8 mouse cellular contexts compared by ENCODE assay signal in genomic region chr9:21090972-21091706, GRCm38 (mm10). TPM values are rescaled to one million over a fixed set of nuclear protein-coding genes. Genes with fewer than 3 reads are reported as not detected.
DNase-seq lines count a peak whose midpoint lies in the region; ATAC-seq and TF ChIP-seq lines count a peak whose summit lies in the region.

No protein-coding gene starts in this region.

- H3K79me2 ChIP-seq in CH12.LX (replicated peaks; ENCODE audit: control insufficient read depth, extremely low read depth, insufficient read depth, poor library complexity, severe bottlenecking), result peaks cover 51% of the 10 kb centered on the region

- ATAC-seq in frontal cortex, adult (ENCODE audit: low TSS enrichment), result peak; percentile 3; the same call in 1 of the 2 replicates
- peak; percentile 15; the same call in 1 of the 2 replicates for ATAC-seq in erythroid progenitor cell, adult 5-6 weeks (replicated peaks; ENCODE audit: low FRiP score, poor library complexity, severe bottlenecking)
- no peak; the same call in 1 of the 2 replicates for ATAC-seq in limb, embryonic 14.5 days (ENCODE audit: low FRiP score, low read depth)

- H3K4me3 ChIP-seq in CH12.LX (replicated peaks in 1 of 3; ENCODE audit: low read depth in 2 of 3, low read length in 2 of 3, poor library complexity in 1 of 3), result peak overlapping the region; percentile 78 to 92 (median 85)
- peak overlapping the region; percentile 76 for H3K4me3 ChIP-seq in limb, embryonic 14.5 days (replicated peaks; ENCODE audit: low read length)

- no peak for TF ChIP-seq CTCF in CH12.LX (conservative IDR thresholded peaks at IDR 0.05 in 1 of 2, IDR thresholded peaks at IDR 0.05 in 1 of 2; ENCODE audit: low read depth in 2 of 2, low read length in 2 of 2)

- TF ChIP-seq EP300 in CH12.LX (IDR thresholded peaks at IDR 0.05; ENCODE audit: low read length), result no peak

- peak overlapping the region; percentile 95 for H3K27ac ChIP-seq in CH12.LX (ENCODE audit: insufficient read depth, low read depth)
- H3K27ac ChIP-seq in limb, embryonic 14.5 days (replicated peaks; ENCODE audit: low read depth, low read length), result peak overlapping the region; percentile 89

- TF ChIP-seq POLR2A in CH12.LX (IDR thresholded peaks at IDR 0.05; ENCODE audit: low read depth, low read length), result no peak
- TF ChIP-seq POLR2A in limb, embryonic 14.5 days (IDR thresholded peaks at IDR 0.05; ENCODE audit: borderline replicate concordance, extremely low read depth, insufficient read depth, insufficient read length), result no peak

- intact Hi-C loops in left cerebral cortex, postnatal 4 days (cut with DNase I), result no loop called here

- peak overlapping the region; percentile 96 for H3K9ac ChIP-seq in CH12.LX (ENCODE audit: insufficient read depth, low read depth)
- peak overlapping the region; percentile 86 for H3K9ac ChIP-seq in limb, embryonic 14.5 days (ENCODE audit: low read depth, low read length, severe bottlenecking)

- H3K4me2 ChIP-seq in CH12.LX (ENCODE audit: insufficient read depth, low read depth, poor library complexity, severe bottlenecking), result peak overlapping the region; percentile 63
- H3K4me2 ChIP-seq in limb, embryonic 14.5 days (replicated peaks; ENCODE audit: low read depth, low read length, severe bottlenecking), result peak overlapping the region; percentile 82

- H3K27me3 ChIP-seq in CH12.LX (replicated peaks), result no peaks in the 10 kb centered on the region
- H3K27me3 ChIP-seq in limb, embryonic 14.5 days (ENCODE audit: control insufficient read depth, insufficient read depth, low read length), result no peaks in the 10 kb centered on the region

- DNase-seq in frontal cortex, postnatal 25 days (ENCODE audit: low spot score in 2 of 2), result no peak
- no peak for DNase-seq in CH12.LX (ENCODE audit: extremely low read depth)
- no peak for DNase-seq in limb, embryonic 14.5 days (ENCODE audit: low spot score)
- peak; percentile 2 for DNase-seq in retina, embryonic 14.5 days (ENCODE audit: low spot score)
- DNase-seq in left cerebral cortex, postnatal 4 days, result no peak
- no peak for DNase-seq in lung, adult 18-20 months

- WGBS in limb, embryonic 14.5 days, result 3% methylated on average over 24 of the region's 24 CpGs

- TF ChIP-seq RAD21 in CH12.LX (IDR thresholded peaks at IDR 0.05; ENCODE audit: low read depth, low read length), result no peak

- dilution Hi-C loops in CH12.LX (cut with MboI; ENCODE audit: extremely low pct_ligation_motif_present, extremely low pct_unique_long_range_greater_than_20kb, low sequenced_read_pairs), result no loop called here

- H3K9me3 ChIP-seq in CH12.LX (replicated peaks; ENCODE audit: low read length), result no peaks in the 10 kb centered on the region
- H3K9me3 ChIP-seq in limb, embryonic 14.5 days (ENCODE audit: control insufficient read depth, low read length), result no peaks in the 10 kb centered on the region

- peaks cover 48 to 67% of the 10 kb centered on the region in 2 experiments for H3K36me3 ChIP-seq in CH12.LX (replicated peaks in 1 of 2; ENCODE audit: control insufficient read depth in 1 of 2, insufficient read depth in 1 of 2, low read length in 1 of 2)
- peaks cover 42% of the 10 kb centered on the region for H3K36me3 ChIP-seq in limb, embryonic 14.5 days (ENCODE audit: control insufficient read depth, insufficient read depth, low read length)

- H3K4me1 ChIP-seq in CH12.LX (ENCODE audit: control insufficient read depth in 1 of 2, insufficient read depth in 2 of 2), result peaks cover 9 to 46% of the 10 kb centered on the region in 2 experiments
- H3K4me1 ChIP-seq in limb, embryonic 14.5 days (ENCODE audit: control insufficient read depth, insufficient read depth, low read length), result peaks cover 5% of the 10 kb centered on the region; the same call in 1 of the 2 replicates

- in situ Hi-C loops in CH12.LX (cut with MboI; ENCODE audit: low pct_ligation_motif_present, low pct_unique_long_range_greater_than_20kb, low sequenced_read_pairs), result loop anchor here (5.0 kb wide), 1 partner anchor 41 kb away; the partner anchor contains the start of gene Tyk2

TF ChIP-seq in CH12.LX, 34 proteins besides CTCF, POLR2A, EP300 and RAD21:
- TF ChIP-seq ELF1 (IDR thresholded peaks at IDR 0.05; ENCODE audit: low read depth, low read length) (peak; percentile 57; the same call in 1 of the 2 replicates), MXI1 (IDR thresholded peaks at IDR 0.05; ENCODE audit: low read depth, low read length) (no peak)

RNA-seq across cellular contexts. Expression of gene Gm38431, which starts 0.7 kb away (rescaled TPM):
- total RNA-seq in CH12.LX (2012; rRNA removed) (20.6 and 30.5 TPM in 2 replicates), CH12.LX (2014; rRNA removed) (0.26 and 1.1 TPM in 2 replicates)
- polyA plus RNA-seq in CH12.LX (2012; ENCODE audit: insufficient read length, low read depth), result 7.1 and 9.8 TPM in 2 replicates
- 30.6 and 34.0 TPM in 2 replicates for total RNA-seq in erythroid progenitor cell, adult 5-6 weeks (2015; ENCODE audit: low replicate concordance)
- total RNA-seq in erythroid progenitor cell, adult 5-6 weeks (2017; ENCODE audit: low replicate concordance), result 4.2 TPM in 1 of 2 replicates, not detected in the other
- polyA plus RNA-seq in limb, embryonic 14.5 days (2012; rRNA removed), result 5.3 and 5.9 TPM in 2 replicates
- polyA plus RNA-seq in limb, embryonic 14.5 days (2014; fragmentation: Nextera tagmentation; extraction: Ambion mirVana), result 1.6 and 2.6 TPM in 2 replicates
- total RNA-seq in left cerebral cortex, postnatal 4 days (2021), result 1 to 10 TPM; 3.3 to 4.1 TPM

RNA-seq across cellular contexts. Expression of gene Raver1, which starts 0.7 kb away (rescaled TPM):
- total RNA-seq in CH12.LX (2012; rRNA removed), result 30.8 and 31.3 TPM in 2 replicates
- total RNA-seq in CH12.LX (2014; rRNA removed), result 16.0 and 18.9 TPM in 2 replicates
- polyA plus RNA-seq in CH12.LX (2012; ENCODE audit: insufficient read length, low read depth), result 77.9 and 101 TPM in 2 replicates
- total RNA-seq in erythroid progenitor cell, adult 5-6 weeks (2015; ENCODE audit: low replicate concordance), result 18.4 and 23.4 TPM in 2 replicates
- 21.1 and 32.5 TPM in 2 replicates for total RNA-seq in erythroid progenitor cell, adult 5-6 weeks (2017; ENCODE audit: low replicate concordance)
- polyA plus RNA-seq in limb, embryonic 14.5 days (2012; rRNA removed), result 94.0 and 125 TPM in 2 replicates
- polyA plus RNA-seq in limb, embryonic 14.5 days (2014; fragmentation: Nextera tagmentation; extraction: Ambion mirVana), result 74.7 and 76.3 TPM in 2 replicates
- total RNA-seq in left cerebral cortex, postnatal 4 days (2021), result 10 to 100 TPM; 36.8 to 37.9 TPM

RNA-seq across cellular contexts. Expression of gene Fdx1l, which starts 17.7 kb away (rescaled TPM):
- total RNA-seq in CH12.LX (2012; rRNA removed), result 79.7 and 90.4 TPM in 2 replicates
- total RNA-seq in CH12.LX (2014; rRNA removed), result 67.2 and 70.8 TPM in 2 replicates
- 105 and 112 TPM in 2 replicates for polyA plus RNA-seq in CH12.LX (2012; ENCODE audit: insufficient read length, low read depth)
- total RNA-seq in erythroid progenitor cell, adult 5-6 weeks (2015; ENCODE audit: low replicate concordance), result 13.0 and 19.8 TPM in 2 replicates
- 7.8 and 19.7 TPM in 2 replicates for total RNA-seq in erythroid progenitor cell, adult 5-6 weeks (2017; ENCODE audit: low replicate concordance)
- 68.9 and 80.0 TPM in 2 replicates for polyA plus RNA-seq in limb, embryonic 14.5 days (2012; rRNA removed)
- 65.1 and 67.4 TPM in 2 replicates for polyA plus RNA-seq in limb, embryonic 14.5 days (2014; fragmentation: Nextera tagmentation; extraction: Ambion mirVana)
- 10 to 100 TPM; 36.6 to 38.2 TPM for total RNA-seq in left cerebral cortex, postnatal 4 days (2021)

RNA-seq across cellular contexts. Expression of gene Gm49373, which starts 18.2 kb away (rescaled TPM):
- 0.85 and 1.8 TPM in 2 replicates for total RNA-seq in CH12.LX (2012; rRNA removed)
- total RNA-seq in CH12.LX (2014; rRNA removed), result 0.54 and 0.60 TPM in 2 replicates
- polyA plus RNA-seq in CH12.LX (2012; ENCODE audit: insufficient read length, low read depth), result 1.5 and 2.9 TPM in 2 replicates
- total RNA-seq in erythroid progenitor cell, adult 5-6 weeks (2015; ENCODE audit: low replicate concordance), result not detected in 2 replicates
- not detected in 2 replicates for total RNA-seq in erythroid progenitor cell, adult 5-6 weeks (2017; ENCODE audit: low replicate concordance)
- polyA plus RNA-seq in limb, embryonic 14.5 days (2012; rRNA removed), result 1.8 and 1.9 TPM in 2 replicates
- 0.72 and 1.0 TPM in 2 replicates for polyA plus RNA-seq in limb, embryonic 14.5 days (2014; fragmentation: Nextera tagmentation; extraction: Ambion mirVana)
- total RNA-seq in left cerebral cortex, postnatal 4 days (2021), result 1 to 10 TPM; 1.9 TPM

RNA-seq across cellular contexts. Expression of gene Zglp1, which starts 24.2 kb away (rescaled TPM):
- total RNA-seq in CH12.LX (2012; rRNA removed) (1.1 TPM in 1 of 2 replicates, not detected in the other), CH12.LX (2014; rRNA removed) (1.3 TPM in 1 of 2 replicates, not detected in the other)
- polyA plus RNA-seq in CH12.LX (2012; ENCODE audit: insufficient read length, low read depth), result 0.87 and 0.98 TPM in 2 replicates
- total RNA-seq in erythroid progenitor cell, adult 5-6 weeks (2015; ENCODE audit: low replicate concordance), result 6.8 TPM in 1 of 2 replicates, not detected in the other
- total RNA-seq in erythroid progenitor cell, adult 5-6 weeks (2017; ENCODE audit: low replicate concordance), result not detected in 2 replicates
- 1.4 TPM in 1 of 2 replicates, not detected in the other for polyA plus RNA-seq in limb, embryonic 14.5 days (2012; rRNA removed)
- 0.23 TPM in 1 of 2 replicates, not detected in the other for polyA plus RNA-seq in limb, embryonic 14.5 days (2014; fragmentation: Nextera tagmentation; extraction: Ambion mirVana)
- not detected for total RNA-seq in left cerebral cortex, postnatal 4 days (2021)
